Mouse (Mus musculus) kidney, embryonic 15.5 days (tissue): ENCODE measurements around the gene Adarb2. TPM values are rescaled to one million over a fixed set of nuclear protein-coding genes. Genes with fewer than 3 reads are reported as not detected.

Source experiments
- ATAC-seq: fragments of 200-750 bp; cut with Nextera tagmentation; replicated peaks from 2 replicates; pipeline ENCODE4 v1.8.0; 2017; ENCODE audit warnings: moderate TSS enrichment; ENCODE audit not compliant: low FRiP score
- H3K27ac ChIP-seq: fragments of 300-500 bp; sonication (generic); 2 replicates; pipeline ENCODE4 v1.5.1; 2015; ENCODE audit warnings: mild to moderate bottlenecking, inconsistent platforms
- H3K27me3 ChIP-seq: fragments of 300-500 bp; sonication (generic); 2 replicates; pipeline ENCODE4 v1.6.1; 2015; ENCODE audit warnings: inconsistent platforms
- H3K36me3 ChIP-seq: fragments of 300-500 bp; sonication (generic); 2 replicates; pipeline ENCODE4 v1.6.1; 2015; ENCODE audit warnings: inconsistent platforms
- H3K4me1 ChIP-seq: fragments of 300-500 bp; sonication (generic); 2 replicates; pipeline ENCODE4 v1.6.1; 2015; ENCODE audit warnings: inconsistent platforms
- H3K4me2 ChIP-seq: fragments of 300-500 bp; sonication (generic); 2 replicates; pipeline ENCODE4 v1.6.1; 2015; ENCODE audit warnings: moderate library complexity, mild to moderate bottlenecking, inconsistent platforms
- H3K4me3 ChIP-seq: fragments of 300-500 bp; sonication (generic); replicated peaks from 2 replicates; pipeline ENCODE4 v1.5.1; 2015; ENCODE audit warnings: mild to moderate bottlenecking, inconsistent platforms
- H3K9ac ChIP-seq: fragments of 300-500 bp; sonication (generic); 2 replicates; pipeline ENCODE4 v1.6.1; 2015; ENCODE audit warnings: mild to moderate bottlenecking, inconsistent platforms
- H3K9me3 ChIP-seq: fragments of 300-500 bp; sonication (generic); replicated peaks from 2 replicates; pipeline ENCODE4 v1.6.1; 2016; ENCODE audit warnings: inconsistent platforms
- WGBS: fragments of 180-500 bp; shearing (Covaris S2); methylation state at CpG from one replicate; pipeline ENCODE4 v1.1.7; 2015; ENCODE audit warnings: mixed read lengths; 5-methylcytosine and 5-hydroxymethylcytosine counted together
- polyA plus RNA-seq: library from polyadenylated mRNA; unstranded; fragments of >200 nt; fragmentation: Nextera tagmentation; extraction: Ambion mirVana; gene quantifications from 2 replicates; pipeline ENCODE4 v1.2.1, GENCODE M21; 2015

Gene Adarb2
- polyA plus RNA-seq, 1 experiment from 2014 or later, result 0.51 TPM

DNA sequence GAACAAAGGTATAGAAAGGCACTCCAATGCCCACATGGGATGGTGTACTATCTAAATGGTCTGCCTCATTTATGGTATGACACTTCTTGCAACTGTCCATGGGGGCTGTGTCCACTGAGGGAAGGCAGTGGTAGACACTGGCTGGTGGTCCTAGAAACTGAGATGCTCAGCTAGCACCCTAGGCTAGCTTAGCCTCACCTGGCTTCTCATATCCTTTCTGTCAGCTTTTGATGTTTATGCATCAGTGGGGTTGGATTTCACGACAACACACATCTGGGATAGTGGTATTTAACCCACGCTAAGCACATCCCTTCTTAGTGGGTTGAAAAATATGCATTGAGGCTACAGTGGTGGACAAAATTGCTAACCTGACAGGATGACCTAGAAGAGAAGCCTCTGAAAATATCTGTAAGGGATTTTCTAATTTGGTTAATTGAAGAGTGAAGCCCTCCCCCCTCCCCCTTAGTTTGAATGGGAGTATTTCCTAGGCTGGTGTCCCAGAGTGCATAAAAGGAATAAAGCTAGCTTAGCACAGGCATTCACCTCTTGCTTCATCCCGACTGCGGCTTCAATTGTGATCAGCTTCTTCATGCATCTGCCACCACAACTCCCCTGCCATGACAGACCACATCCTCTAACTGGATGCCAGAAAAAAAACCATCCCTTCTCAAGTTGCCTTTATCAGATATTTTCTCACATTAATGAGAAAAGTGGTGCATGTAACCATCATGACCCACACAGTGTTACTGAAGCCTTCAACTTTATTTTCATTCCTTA, 197.8 kb downstream of the Adarb2 start:
- no peak for ATAC-seq
- H3K27me3 ChIP-seq, result no peaks in the 10 kb centered on the region
- H3K9me3 ChIP-seq, result no peaks in the 10 kb centered on the region
- WGBS, result 84% methylated on average over 4 of the region's 4 CpGs
- H3K27ac ChIP-seq, result no peak overlapping the region
- H3K36me3 ChIP-seq, result no peaks in the 10 kb centered on the region
- H3K4me1 ChIP-seq, result no peaks in the 10 kb centered on the region
- H3K9ac ChIP-seq, result no peak overlapping the region
- no peak overlapping the region for H3K4me2 ChIP-seq
- H3K4me3 ChIP-seq, result no peak overlapping the region

DNA sequence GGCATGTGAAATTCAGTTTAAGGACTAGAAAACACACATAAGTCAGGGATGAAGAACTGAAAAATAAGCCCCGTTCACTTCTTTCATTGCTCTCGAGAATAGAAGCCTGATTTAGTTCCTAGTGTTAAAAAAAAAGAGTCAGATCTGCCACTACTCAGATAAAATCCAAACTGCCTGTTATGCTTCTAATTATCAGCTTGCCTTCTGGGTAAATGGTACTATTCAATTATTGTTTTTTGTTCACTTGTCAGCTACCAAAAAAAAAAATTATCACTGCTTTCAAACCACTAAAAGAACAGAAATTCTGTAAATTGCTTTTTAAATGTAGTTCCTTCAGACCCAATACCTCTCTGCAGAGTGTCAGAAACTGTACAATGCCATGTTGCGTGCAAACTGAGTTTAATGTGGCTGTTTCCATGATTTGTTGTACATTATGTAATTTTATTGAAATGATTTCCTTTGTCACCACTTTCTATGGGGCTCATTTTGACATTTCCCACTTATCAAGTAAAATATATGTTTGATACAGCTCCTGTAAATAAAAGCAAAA, 199.7 kb downstream of the Adarb2 start:
- no peak for ATAC-seq
- no peaks in the 10 kb centered on the region for H3K27me3 ChIP-seq
- H3K4me2 ChIP-seq, result no peak overlapping the region
- no peak overlapping the region for H3K4me3 ChIP-seq
- 69% methylated on average over 3 of the region's 3 CpGs for WGBS
- H3K9ac ChIP-seq, result no peak overlapping the region
- no peaks in the 10 kb centered on the region for H3K9me3 ChIP-seq
- no peak overlapping the region for H3K27ac ChIP-seq
- H3K4me1 ChIP-seq, result no peaks in the 10 kb centered on the region
- no peaks in the 10 kb centered on the region for H3K36me3 ChIP-seq

DNA sequence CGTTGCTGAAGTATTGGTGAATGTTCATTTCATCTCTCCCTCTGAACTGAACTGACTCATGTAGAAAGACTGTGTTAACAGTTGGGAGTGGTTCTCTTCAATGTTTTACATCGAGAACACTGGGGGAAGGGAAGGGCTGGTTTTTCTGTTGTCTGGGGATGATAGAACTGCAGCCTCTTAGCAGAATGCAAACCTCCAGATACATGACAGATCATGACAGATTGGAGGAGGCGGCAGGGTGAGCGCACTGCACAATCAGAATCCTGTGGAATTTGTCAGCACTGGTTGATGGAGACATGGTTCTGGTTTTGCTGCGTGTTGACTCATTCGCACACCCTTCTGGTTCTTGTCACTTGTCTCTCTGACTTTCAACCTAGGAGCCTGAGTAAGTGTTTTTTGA, 203.4 kb downstream of the Adarb2 start:
- H3K36me3 ChIP-seq, result no peaks in the 10 kb centered on the region
- H3K4me2 ChIP-seq, result no peak overlapping the region
- H3K4me3 ChIP-seq, result no peak overlapping the region
- no peak overlapping the region for H3K27ac ChIP-seq
- no peak overlapping the region for H3K9ac ChIP-seq
- no peaks in the 10 kb centered on the region for H3K27me3 ChIP-seq
- 69% methylated on average over 6 of the region's 6 CpGs for WGBS
- ATAC-seq, result no peak
- H3K9me3 ChIP-seq, result no peaks in the 10 kb centered on the region
- H3K4me1 ChIP-seq, result no peaks in the 10 kb centered on the region

DNA sequence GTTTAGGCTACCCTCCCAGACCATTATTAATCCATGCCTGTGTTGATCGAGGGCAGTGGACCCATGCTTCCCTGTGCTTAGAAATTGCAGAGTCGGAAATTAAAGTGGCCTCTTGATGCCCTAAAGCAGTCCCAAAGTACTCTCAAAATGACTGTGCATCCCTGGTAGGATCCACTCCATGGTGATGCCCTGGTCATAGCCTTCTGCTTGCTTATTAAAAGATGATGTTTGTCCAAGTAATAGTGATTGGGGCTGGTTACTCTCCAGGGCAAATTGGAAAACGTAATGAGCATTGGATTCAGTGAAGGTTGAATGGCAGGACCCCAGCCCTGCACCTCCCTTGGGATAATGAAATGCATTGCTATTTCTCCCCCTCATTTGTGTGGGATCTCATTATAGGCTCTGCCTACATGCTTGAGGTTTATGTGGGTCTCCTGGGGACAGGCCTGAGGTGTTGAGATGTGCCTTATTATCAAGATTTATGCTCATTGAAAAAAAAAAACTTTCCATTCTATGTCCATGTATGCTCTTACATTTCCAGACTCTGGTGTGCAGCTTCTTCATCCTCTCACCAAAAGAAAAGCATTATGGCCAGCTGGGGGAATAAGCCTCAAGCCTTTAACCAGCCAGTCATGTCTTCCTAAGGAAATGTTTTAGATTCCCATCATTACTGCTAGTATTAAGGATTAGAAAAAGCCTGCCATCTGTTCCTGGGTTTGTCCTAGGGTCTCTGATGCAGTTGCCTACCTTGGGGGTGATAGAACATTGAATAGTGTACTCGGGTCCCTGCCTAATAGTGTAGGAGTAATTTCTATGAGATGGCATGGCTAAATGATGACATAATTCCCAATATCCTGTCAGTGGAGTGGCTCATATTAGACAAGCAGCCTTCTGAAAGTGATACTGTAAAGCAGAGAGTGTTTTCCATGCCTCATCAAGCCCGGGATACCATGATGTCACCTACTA, 208.0 kb downstream of the Adarb2 start:
- H3K9me3 ChIP-seq, result no peaks in the 10 kb centered on the region; the same call in 1 of the 2 replicates
- no peaks in the 10 kb centered on the region for H3K36me3 ChIP-seq
- no peak overlapping the region for H3K4me2 ChIP-seq
- 77% methylated on average over 5 of the region's 5 CpGs for WGBS
- H3K27ac ChIP-seq, result no peak overlapping the region
- no peaks in the 10 kb centered on the region for H3K27me3 ChIP-seq
- no peak for ATAC-seq
- no peak overlapping the region for H3K4me3 ChIP-seq
- H3K9ac ChIP-seq, result no peak overlapping the region
- H3K4me1 ChIP-seq, result no peaks in the 10 kb centered on the region

DNA sequence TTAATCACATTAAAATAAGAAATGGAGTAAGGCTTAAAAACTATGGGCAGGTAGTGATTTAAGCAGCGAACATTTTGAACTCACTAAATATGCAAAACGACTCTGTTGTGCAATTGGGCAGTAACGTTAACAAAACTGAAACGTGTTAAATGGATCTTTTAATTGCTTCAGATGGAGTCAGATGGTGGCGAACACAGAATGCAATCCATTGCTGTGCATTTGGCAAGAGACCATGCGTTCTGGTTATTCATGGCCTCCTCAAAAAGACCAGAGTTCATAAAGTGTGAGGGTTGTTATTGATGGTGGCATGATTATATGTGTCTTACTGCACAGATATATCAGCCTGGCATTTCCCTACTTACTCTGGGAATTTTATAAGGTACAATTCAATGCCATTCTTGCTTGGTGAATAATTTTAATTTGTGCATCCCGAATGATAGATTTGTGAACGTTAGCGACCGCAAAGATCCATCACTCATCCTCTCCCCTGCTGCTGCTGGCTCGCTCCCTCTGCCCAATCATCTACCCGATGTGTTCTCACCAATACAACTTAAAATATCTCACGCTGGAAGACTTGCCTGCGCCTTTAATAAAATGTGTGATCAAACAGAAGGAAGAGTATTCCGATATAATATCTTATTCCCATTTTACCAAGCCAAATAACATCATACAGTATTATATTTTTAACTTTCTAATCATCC, 221.5 kb downstream of the Adarb2 start:
- H3K27me3 ChIP-seq, result no peaks in the 10 kb centered on the region
- no peaks in the 10 kb centered on the region for H3K4me1 ChIP-seq
- H3K27ac ChIP-seq, result no peak overlapping the region
- H3K9me3 ChIP-seq, result no peaks in the 10 kb centered on the region
- no peak overlapping the region for H3K4me2 ChIP-seq
- no peak overlapping the region for H3K4me3 ChIP-seq
- no peaks in the 10 kb centered on the region for H3K36me3 ChIP-seq
- no peak overlapping the region for H3K9ac ChIP-seq
- ATAC-seq, result no peak
- WGBS, result 88% methylated on average over 15 of the region's 15 CpGs

DNA sequence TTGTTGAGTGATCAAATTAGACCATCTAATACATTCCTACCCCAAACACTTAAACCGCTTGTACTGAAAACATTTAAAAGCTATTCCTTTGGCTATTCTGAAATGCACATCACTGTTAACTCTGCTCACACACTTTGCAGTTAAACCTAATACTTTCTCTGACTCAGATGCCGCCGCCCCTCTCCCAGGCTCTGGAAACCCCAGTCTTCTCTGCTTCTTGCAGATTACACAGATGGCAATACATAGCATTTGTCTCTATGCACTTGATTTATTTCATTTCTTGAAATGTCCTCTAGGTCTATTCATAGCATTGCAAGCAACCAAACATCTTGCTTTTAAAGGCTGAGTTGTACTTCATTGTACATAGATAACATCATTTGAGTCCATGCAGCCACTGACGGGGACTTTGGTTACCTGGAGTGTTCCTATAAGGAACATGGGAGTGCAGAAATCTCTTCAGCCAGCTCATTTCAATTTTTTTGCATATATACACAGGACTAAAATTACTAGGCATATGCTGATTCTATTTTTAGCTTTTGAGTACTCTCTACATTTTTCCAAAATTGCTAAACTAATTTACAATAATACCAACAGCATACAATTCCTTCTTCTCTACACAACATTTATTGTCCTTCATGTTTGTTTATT, 236.6 kb downstream of the Adarb2 start:
- no peak for ATAC-seq

DNA sequence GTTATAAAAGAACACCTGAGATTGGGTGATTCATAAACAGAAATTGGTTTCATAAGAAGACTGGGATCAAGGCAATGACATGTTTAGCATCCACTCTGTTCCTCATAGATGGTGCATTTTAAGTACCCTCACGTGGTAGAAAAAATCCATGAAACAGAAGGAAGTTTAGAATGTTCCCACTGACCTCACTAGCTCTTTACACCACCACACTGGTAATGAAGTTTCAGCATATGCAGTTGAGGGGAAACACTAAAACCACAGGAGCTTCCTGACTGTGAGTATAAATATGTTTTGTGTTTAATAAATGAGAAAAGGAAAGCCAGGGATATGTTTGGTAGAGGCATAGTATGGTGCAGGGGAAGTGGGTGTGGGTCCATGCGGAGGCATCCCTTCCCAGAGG, 242.7 kb downstream of the Adarb2 start:
- Histone ChIP-seq H3K27ac (no peak overlapping the region), H3K4me2 (no peak overlapping the region), H3K9me3 (no peaks in the 10 kb centered on the region), H3K4me3 (no peak overlapping the region), H3K4me1 (no peaks in the 10 kb centered on the region), H3K27me3 (no peaks in the 10 kb centered on the region), H3K9ac (no peak overlapping the region), H3K36me3 (no peaks in the 10 kb centered on the region)
- ATAC-seq, result no peak
- WGBS, result 89% methylated on average over 2 of the region's 2 CpGs

More for the DNA sequence above, 236.6 kb downstream of the Adarb2 start:
- Histone ChIP-seq H3K4me1 (no peaks in the 10 kb centered on the region), H3K4me3 (no peak overlapping the region), H3K9me3 (no peaks in the 10 kb centered on the region), H3K4me2 (no peak overlapping the region), H3K27me3 (no peaks in the 10 kb centered on the region), H3K9ac (no peak overlapping the region), H3K27ac (no peak overlapping the region), H3K36me3 (no peaks in the 10 kb centered on the region)
- 90% methylated on average over 4 of the region's 4 CpGs for WGBS

DNA sequence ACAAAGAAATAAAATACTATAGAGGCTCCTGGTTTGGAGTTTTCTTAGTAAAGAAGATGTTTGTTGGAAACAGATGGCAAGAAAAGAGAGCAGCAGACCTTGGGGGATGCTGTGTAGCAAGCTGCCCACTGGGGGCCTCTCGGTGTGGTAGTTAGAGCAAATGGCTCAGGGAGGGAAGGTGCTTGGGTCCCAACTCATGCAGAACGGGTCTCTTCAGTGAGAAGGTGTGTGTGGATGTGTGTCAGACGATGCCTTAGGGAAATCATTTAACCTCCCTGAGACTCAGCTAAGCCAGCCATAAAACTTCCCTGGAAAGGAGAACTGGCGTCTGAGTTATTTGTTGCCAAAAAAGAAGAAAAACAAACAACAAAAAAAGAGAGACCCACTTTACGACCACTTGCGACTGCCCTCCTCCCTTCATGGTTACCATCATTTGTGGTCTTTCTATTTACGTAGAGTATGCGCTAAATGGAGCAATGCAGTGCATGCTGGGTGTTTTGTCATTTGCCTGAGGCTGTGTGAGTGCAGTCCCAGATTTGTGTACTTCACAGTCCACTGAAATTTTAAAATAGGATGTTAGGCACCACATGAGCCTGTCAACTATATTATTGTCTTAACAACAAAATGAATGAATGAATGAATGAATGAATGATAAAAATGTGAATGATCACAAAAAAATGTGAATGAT, 245.7 kb downstream of the Adarb2 start:
- Histone ChIP-seq H3K27ac (no peak overlapping the region), H3K4me3 (no peak overlapping the region), H3K27me3 (no peaks in the 10 kb centered on the region), H3K36me3 (no peaks in the 10 kb centered on the region), H3K9ac (no peak overlapping the region), H3K9me3 (no peaks in the 10 kb centered on the region), H3K4me2 (no peak overlapping the region), H3K4me1 (no peaks in the 10 kb centered on the region)
- ATAC-seq, result peak; percentile 69; the same call in 1 of the 2 replicates
- WGBS, result 21% methylated on average over 8 of the region's 8 CpGs

DNA sequence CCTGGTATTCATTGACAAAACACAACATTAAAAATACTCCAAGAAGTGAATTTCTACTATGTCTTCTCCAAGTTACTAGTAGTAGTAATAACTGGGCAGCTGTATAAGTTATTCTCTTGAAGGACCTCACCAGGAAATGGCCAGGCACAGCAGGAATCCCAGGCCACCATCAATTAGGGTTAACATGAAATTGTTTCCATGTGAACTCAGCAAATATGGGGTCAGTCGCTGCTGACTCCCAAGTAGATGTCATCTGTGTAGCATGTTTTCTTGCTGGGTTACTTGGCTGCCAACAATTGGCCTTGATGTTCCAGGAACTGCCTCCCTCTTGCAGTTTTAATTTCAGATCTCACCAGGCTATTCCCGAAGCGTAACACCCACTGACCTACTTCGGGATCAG, 248.9 kb downstream of the Adarb2 start:
- Histone ChIP-seq H3K9me3 (no peaks in the 10 kb centered on the region), H3K4me2 (no peak overlapping the region), H3K27ac (no peak overlapping the region), H3K4me3 (no peak overlapping the region), H3K36me3 (no peaks in the 10 kb centered on the region), H3K4me1 (no peaks in the 10 kb centered on the region), H3K9ac (no peak overlapping the region), H3K27me3 (no peaks in the 10 kb centered on the region)
- ATAC-seq, result no peak
- WGBS, result 81% methylated on average over 4 of the region's 4 CpGs

DNA sequence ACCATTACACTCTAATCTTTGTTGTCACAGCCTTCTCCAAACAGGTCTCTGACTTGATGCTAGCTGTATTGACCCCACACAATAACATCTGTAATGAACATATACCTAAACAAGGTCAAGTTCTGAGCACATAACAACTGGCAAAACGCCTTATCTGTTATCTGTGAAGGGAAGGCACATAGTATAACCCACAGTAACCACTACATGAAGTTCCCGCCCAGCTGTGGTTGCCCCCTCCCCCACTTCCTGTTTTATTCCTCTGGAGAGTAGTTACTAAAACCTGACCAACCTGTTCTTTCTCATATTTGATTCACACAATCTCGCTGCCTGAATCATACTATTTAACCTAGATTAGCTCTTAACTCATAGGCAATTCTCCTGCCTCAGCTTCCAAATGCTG, 254.2 kb downstream of the Adarb2 start:
- no peak for ATAC-seq
- H3K9ac ChIP-seq, result no peak overlapping the region
- H3K4me3 ChIP-seq, result no peak overlapping the region
- no peaks in the 10 kb centered on the region for H3K4me1 ChIP-seq
- H3K36me3 ChIP-seq, result no peaks in the 10 kb centered on the region
- no peaks in the 10 kb centered on the region for H3K9me3 ChIP-seq
- WGBS, result 71% methylated on average over 3 of the region's 3 CpGs
- no peak overlapping the region for H3K27ac ChIP-seq
- no peaks in the 10 kb centered on the region for H3K27me3 ChIP-seq
- no peak overlapping the region for H3K4me2 ChIP-seq

DNA sequence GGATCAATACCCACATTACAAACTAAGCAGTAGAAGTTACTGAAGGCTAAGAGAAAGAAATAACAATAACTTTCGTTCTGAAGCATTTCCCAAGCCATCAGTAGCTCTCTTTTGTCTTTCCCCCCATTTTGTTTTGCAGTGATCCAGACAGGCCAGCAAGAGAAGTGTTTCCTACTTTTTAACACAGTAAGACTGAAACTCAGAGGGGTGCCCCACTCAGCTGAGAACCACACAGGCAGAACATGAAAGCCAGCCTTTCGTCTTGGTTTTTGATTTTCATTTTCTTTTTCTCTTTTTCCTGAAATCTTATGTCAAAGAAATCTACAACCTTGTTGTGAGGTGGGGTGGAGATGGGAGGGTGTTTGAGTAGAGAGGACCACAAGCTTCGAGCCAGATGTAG, 255.2 kb downstream of the Adarb2 start:
- no peaks in the 10 kb centered on the region for H3K9me3 ChIP-seq
- H3K27me3 ChIP-seq, result no peaks in the 10 kb centered on the region
- H3K4me2 ChIP-seq, result no peak overlapping the region
- no peak for ATAC-seq
- no peak overlapping the region for H3K27ac ChIP-seq
- no peak overlapping the region for H3K4me3 ChIP-seq
- no peaks in the 10 kb centered on the region for H3K36me3 ChIP-seq
- no peak overlapping the region for H3K9ac ChIP-seq
- H3K4me1 ChIP-seq, result no peaks in the 10 kb centered on the region
- 77% methylated on average over 3 of the region's 3 CpGs for WGBS
